Mouse (Mus musculus): Measurements from ENCODE around the gene Abca4. TPM values are rescaled to one million over a fixed set of nuclear protein-coding genes. Genes with fewer than 3 reads are reported as not detected.
"Not testable (repeated sequence)": the region's sequence is repeated elsewhere in the genome, so short reads cannot be mapped to it uniquely, and the experiment has no call there.

Gene Abca4
- polyA plus RNA-seq, 1 experiment from 2014 or later, result 2.3 TPM

DNA sequence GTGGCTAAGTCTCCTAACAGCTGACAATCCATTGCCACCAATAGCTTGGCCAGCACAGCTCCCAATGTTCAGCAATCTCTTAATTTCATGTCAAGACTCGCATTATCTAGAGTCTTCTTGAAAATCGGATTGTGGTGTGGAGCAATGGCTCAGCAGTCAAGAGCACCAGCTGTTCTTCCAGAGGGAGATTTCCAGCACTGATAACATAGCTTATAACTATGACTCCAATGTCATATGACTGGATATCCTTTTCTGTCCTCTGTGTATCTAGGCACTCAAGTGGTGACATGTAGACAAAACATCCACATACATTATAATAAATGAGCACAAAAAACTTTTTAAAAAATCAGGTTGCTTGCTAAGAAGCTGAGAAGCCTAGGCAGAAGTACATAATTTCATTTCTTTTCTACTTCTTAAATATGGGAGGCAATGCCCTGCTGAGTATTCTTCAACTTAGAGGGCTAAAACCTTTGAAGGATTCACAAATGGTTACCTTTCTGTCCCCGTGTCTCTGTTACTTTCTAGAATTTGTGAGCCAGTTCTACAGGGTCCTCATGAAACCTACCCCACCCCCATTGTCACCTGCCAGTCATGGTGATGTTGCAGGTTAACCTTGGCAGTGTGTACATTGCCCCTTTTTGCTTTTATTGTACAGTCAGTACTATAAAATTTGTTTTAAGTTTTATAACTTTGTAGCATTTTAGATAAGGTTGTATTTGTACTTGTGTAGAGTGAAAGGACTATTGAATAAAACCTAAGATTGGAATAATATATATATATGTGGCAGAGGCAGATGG is 177.2 kb downstream of the Abca4 start:
- no peak for TF ChIP-seq EP300 (IDR thresholded peaks at IDR 0.05)
- TF ChIP-seq CTCF (IDR thresholded peaks at IDR 0.05), result no peak
- Histone ChIP-seq H3K4me3 (ENCODE audit: low read depth, low read length) (no peak overlapping the region), H3K9me3 (ENCODE audit: low read length) (no peaks in the 10 kb centered on the region), H3K9ac (replicated peaks; ENCODE audit: low read depth) (no peak overlapping the region), H3K27ac (ENCODE audit: low read length) (no peak overlapping the region), H3K4me2 (replicated peaks; ENCODE audit: low read depth, low read length) (no peak overlapping the region), H3K27me3 (replicated peaks; ENCODE audit: insufficient read depth, low read length) (no peaks in the 10 kb centered on the region), H3K36me3 (ENCODE audit: insufficient read depth, low read length) (no peaks in the 10 kb centered on the region), H3K4me1 (ENCODE audit: insufficient read depth, low read depth, low read length) (no peaks in the 10 kb centered on the region)
- DNase-seq (ENCODE audit: low spot score) (peak; percentile 21), ATAC-seq (peak; percentile 28)
- 66% methylated on average over 3 of the region's 3 CpGs for WGBS

DNA sequence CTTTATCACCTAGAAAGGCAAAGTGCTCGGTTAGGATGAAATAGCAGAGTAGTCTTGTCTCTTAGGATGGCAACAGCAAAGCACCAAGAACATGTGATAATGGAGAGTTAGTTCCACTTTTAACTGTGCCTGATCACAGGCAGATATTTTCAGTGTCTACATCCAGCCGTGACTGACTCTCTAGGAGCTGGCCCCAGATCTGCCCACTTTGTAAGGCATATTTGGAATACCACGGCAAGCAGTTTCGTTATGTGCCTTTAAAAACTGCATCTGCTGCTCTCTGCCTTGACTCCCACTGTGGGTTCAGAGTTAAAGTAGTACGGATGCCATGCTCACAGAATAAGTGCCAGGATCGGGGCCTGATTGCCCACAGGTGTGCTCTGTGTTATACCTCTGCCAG is 182.7 kb downstream of the Abca4 start:
- H3K4me1 ChIP-seq (ENCODE audit: insufficient read depth, low read depth, low read length); H3K27ac ChIP-seq (ENCODE audit: low read length); H3K36me3 ChIP-seq (ENCODE audit: insufficient read depth, low read length); H3K9me3 ChIP-seq (ENCODE audit: low read length); H3K27me3 ChIP-seq (replicated peaks; ENCODE audit: insufficient read depth, low read length); H3K9ac ChIP-seq (replicated peaks; ENCODE audit: low read depth); DNase-seq (ENCODE audit: low spot score); H3K4me2 ChIP-seq (replicated peaks; ENCODE audit: low read depth, low read length); ATAC-seq; H3K4me3 ChIP-seq (ENCODE audit: low read depth, low read length): not testable (repeated sequence)
- 51% methylated on average over 6 of the region's 6 CpGs for WGBS

Other genes with a start within 250 kb of the Abca4 start
- 94.1 and 100 TPM in 2 replicates for gene Abcd3, start 229.1 kb upstream of the Abca4 start, polyA plus RNA-seq (2015; fragmentation: Nextera tagmentation; extraction: Ambion mirVana)
- 56.8 and 67.2 TPM in 2 replicates for gene Arhgap29, start 91.9 kb upstream of the Abca4 start, polyA plus RNA-seq (2015; fragmentation: Nextera tagmentation; extraction: Ambion mirVana)
- gene Gclm, start 201.1 kb downstream of the Abca4 start, polyA plus RNA-seq (2015; fragmentation: Nextera tagmentation; extraction: Ambion mirVana), result 102 and 112 TPM in 2 replicates
- 38.3 and 43.9 TPM in 2 replicates for gene Dnttip2, start 229.9 kb downstream of the Abca4 start, polyA plus RNA-seq (2015; fragmentation: Nextera tagmentation; extraction: Ambion mirVana)
- 27.6 and 38.3 TPM in 2 replicates for gene Bcar3, start 249.7 kb downstream of the Abca4 start, polyA plus RNA-seq (2015; fragmentation: Nextera tagmentation; extraction: Ambion mirVana)